In the genomic region with DNA sequence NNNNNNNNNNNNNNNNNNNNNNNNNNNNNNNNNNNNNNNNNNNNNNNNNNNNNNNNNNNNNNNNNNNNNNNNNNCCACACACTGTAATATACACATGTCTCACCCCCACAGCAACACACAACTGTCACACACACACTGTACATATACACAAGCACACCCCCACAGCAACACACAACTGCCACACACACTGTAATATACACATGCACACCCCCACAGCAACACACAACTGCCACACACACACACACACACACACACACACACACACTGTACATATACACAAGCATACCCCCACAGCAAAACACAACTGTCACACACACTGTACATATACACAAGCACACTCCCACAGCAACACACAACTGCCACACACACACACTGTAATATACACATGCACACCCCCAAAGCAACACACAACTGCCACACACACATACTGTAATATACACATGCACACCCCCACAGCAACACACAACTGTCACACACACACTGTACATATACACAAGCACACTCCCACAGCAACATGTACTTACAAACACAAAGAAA, we compare ENCODE assay signal across 21 mouse cellular contexts. TPM values are rescaled to one million over a fixed set of nuclear protein-coding genes. Genes with fewer than 3 reads are reported as not detected.
"Had no signal": no experiment of that assay in that cellular context is flagged by ENCODE, and none has a peak within 500 bp of the region (broad histone marks: within the 10 kb centered on the region; RNA-seq: fewer than 3 reads in every experiment).

No protein-coding gene starts in this region.

- H3K27me3 ChIP-seq: limb, embryonic 12.5 days; midbrain, embryonic 12.5 days had no signal

- H3K4me3 ChIP-seq: limb, embryonic 12.5 days; midbrain, embryonic 12.5 days had no signal

- H3K9me3 ChIP-seq: limb, embryonic 12.5 days; midbrain, embryonic 12.5 days had no signal

- H3K9ac ChIP-seq: limb, embryonic 12.5 days; liver, embryonic 14.5 days; lung, embryonic 14.5 days; midbrain, embryonic 12.5 days had no signal

- ATAC-seq: intestine, embryonic 16.5 days had no signal

- H3K27ac ChIP-seq: limb, embryonic 12.5 days; liver, embryonic 14.5 days; midbrain, embryonic 12.5 days had no signal

- DNase-seq: kidney, adult 8-10 months; kidney, postnatal 25 days; layer of hippocampus, adult 9-11 months; layer of hippocampus, postnatal 36 days; lung, embryonic 14.5 days; lung, postnatal 14 days; right cerebral cortex, postnatal 14 days; thymus, postnatal 36 days had no signal

- H3K4me1 ChIP-seq: limb, embryonic 12.5 days; midbrain, embryonic 12.5 days had no signal

- H3K4me2 ChIP-seq: limb, embryonic 12.5 days; lung, embryonic 14.5 days; midbrain, embryonic 12.5 days had no signal

RNA-seq across cellular contexts. Expression of a gene that starts 32.3 kb away (rescaled TPM):
- total RNA-seq: layer of hippocampus, adult 18-20 months; layer of hippocampus, postnatal 36 days; left cerebral cortex, adult 8-10 months; left cerebral cortex, postnatal 25 days; liver, adult 2 months had no signal
- polyA plus RNA-seq: intestine, embryonic 16.5 days; kidney, embryonic 16.5 days; limb, embryonic 12.5 days; liver, adult 2 months; liver, embryonic 14.5 days; lung, embryonic 14.5 days; midbrain, embryonic 12.5 days; neural tube, embryonic 14.5 days; spleen, adult 2 months; stomach, embryonic 16.5 days; thymus, postnatal 0 days had no signal
